Mouse (Mus musculus): ENCODE results near the gene Hoxd8.

Hoxd8 gene

DNA sequence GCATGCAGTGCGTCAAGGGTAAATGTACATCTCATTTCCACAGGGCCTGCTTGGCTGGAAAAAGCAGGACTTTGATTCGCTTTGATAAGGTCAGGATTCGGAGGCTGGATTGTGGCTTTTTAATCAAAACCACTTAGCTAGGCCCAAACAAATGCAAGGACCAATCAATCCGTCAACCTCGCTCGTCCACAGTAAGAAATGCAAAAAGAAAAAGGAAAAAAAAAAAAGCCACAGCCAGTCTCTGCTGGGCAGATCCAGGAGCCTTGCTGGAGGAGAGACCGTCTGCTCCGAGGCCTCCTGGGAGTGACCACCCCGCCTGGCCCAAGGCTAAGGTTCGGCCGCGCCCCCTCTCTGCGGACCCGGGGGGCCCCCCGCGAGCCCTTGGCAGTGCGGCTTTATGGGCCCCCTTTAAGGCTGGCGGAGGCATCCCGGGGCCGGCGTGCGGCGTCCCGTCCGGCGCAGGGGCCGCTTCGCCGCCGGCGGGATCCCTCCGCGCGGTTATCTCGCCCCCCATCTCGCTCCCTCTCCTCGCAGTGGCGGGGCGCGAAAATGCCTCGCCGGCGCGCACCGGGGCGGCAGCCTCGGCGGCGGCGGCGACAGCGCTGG, at the start of gene Hoxd8:
TSS of gene Hoxd8 (plus strand) at position 223 of the 606 bp plus-strand sequence.
- no peak for DNase-seq

DNA sequence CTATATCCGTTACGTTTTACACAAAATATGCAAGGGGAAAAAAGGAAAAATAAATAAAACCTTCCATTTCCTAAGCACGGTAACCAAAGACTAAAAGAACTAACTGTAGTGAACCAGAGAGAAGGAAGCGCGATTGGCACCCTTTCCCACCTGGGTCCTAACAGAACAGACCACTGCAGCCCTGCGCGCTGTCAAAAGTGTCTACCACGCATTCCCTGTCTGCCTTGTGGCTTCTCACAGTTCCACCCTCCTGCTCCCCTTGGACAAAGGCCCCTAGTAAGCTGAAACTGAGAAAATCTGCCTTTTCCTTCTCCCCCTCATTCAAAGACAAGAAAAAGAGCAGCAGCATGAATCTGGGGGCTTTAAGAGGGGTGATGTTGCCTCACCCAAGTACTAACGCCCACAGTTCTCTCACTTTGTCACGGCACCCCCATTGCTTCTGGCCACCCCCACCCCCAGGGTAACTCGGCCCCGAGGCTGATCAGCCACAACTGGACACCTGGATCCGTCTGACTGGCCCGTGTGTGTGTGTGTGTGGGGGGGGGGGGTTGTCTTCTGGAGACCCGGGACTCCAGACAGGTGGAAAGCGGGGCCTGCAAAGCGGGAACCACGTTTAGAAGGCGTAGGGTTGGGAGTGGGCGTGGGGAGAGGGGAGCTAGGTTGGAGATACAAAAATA, 49.5 kb upstream of the Hoxd8 start:
- DNase-seq: peak; percentile 5 to 8

DNA sequence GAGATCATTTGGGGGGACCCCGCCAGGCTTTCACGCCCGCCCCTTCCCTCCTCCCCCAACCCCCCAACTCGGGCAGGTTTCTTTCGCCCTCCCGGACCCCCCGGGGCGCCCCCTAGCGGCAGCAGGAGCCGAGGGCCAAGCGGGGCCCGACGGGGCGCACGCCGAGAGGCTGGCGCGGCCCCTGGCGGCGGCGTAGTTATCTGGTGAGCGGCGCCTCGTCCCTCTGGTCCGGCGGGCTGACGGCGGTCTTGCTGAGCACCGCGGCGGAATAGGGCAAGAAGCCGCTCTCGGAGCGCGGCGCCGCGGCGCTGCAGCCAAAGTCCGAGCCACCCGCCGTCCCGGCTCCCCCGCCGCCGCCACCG, 49.0 kb upstream of the Hoxd8 start:
- peak; percentile 28 to 48 for DNase-seq

DNA sequence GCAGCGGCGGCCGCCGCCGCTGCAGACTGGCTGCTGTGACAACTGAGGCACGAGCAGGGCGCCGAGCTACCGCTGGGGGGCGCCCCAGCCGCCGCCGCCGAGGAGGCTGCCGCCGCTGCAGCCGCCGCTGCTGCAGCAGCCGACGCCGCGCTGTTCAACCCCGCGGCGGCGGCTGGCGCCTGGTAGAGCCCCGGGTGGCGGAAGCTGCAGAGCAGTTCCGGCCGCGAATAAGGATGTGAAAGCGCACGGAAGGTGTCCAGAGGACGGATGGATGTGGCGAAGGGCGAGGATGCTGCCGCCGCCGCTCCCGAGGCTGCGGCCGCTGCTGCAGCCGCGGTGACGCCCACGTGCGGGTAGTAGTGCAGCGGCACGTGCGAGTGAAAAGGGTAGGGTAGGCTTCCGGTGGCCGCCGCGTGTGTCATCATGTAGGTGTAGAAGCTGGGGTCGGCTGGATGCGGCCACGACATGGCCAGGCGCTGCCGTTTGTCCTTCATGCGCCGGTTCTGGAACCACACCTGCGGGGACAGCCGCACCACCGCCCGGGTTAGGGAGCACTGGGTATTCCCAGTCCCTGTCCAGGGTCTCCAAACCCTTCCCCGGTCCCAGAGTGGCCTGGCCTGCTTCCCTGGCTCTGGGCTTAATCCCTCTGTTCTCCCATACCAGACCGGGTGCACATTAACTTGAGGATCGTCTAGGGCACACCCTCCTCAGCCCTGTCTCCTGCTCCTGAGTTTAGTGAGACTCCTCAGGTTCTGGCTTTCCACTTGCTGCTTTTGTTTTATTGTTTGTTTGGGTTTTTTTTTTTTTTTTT, 48.4 kb upstream of the Hoxd8 start:
- DNase-seq: peak; percentile 19 to 41

DNA sequence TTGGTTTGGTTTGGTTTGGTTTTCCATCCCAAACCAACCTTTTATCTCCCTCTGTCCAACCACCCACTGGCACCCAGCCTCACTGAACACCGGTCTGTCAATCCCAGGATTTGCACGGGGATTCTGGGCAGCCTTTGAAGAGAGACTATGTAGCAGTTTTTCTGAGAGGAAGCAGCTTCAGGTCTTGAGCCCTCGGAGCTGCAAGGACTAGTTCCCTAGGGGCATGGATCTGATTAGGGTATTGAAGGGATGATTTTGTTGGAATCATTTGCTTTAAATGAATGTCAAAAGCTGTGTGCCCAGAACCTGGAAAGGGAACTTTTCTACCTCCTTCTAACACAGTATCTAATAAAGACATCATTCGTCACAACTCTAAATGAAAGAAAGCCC, 47.8 kb upstream of the Hoxd8 start:
- DNase-seq: peak in 1 of 2 experiments; percentile 31

DNA sequence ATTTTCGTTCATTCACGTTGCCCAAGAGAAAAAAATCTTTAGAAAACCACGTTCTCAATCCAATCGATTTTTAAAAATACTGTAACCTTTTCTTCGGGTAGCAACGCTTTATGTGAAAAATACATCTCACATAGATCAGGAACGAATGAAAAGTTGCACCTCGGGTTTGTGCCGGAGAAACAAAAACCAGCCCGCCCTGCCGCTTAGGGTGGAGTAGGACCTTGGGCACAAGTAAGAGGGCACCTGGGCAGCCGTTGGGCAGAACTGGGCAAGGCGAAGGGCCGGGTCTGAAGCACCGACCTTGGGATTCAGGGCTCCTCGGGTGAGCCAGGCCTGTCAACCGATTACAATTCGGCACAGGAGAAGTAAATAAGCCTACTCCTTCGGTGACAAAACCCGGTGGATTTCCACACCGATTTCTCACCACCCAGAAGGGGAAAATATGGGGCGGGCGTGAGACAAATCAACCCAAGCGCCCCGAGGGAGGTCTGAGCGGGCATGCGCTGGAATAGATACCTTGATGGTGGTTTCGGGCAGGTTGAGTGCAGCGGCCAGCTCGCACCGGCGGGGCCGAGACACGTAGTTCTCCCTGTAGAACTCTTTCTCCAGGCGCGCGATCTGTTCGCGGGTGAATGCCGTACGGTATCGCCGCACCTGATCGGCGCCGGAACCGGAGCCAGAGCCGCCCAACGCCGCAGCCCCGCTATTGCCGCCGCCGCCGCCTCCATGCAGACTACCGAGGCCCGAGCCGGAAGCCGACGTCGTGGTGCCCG, 47.0 kb upstream of the Hoxd8 start:
- peak; percentile 35 to 54 for DNase-seq

DNA sequence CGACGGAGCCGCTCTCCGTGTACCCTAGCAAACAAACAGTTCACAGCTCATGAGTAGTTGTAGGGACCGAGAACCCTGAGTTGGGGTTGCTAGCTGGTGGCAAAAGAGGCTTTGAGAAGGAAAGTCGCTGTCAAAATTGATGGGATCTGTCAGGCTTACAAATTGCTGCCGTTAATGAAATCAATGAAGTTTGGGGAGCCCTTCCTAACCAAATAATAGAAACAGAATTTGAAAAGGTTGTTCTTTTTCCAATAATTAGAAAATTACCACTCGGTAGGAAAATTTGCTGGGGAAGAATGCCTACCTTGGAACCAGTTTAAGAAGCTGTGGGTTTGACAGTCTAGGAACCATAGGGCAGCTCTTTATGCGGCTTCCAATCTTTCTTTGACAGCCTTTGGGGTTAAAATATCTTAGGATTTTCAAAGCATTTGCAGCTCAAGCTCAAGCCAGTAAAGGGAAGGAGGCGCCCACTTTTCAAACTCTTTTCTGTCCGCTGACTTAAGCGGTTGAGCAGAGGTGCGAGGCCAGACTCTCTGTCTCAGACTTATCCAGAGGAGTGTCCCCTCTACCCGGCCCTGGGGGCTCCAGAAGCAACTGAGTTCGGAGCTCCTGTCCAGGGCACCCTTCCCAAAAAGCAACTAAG, 46.3 kb upstream of the Hoxd8 start:
- peak; percentile 16 to 35 for DNase-seq

DNA sequence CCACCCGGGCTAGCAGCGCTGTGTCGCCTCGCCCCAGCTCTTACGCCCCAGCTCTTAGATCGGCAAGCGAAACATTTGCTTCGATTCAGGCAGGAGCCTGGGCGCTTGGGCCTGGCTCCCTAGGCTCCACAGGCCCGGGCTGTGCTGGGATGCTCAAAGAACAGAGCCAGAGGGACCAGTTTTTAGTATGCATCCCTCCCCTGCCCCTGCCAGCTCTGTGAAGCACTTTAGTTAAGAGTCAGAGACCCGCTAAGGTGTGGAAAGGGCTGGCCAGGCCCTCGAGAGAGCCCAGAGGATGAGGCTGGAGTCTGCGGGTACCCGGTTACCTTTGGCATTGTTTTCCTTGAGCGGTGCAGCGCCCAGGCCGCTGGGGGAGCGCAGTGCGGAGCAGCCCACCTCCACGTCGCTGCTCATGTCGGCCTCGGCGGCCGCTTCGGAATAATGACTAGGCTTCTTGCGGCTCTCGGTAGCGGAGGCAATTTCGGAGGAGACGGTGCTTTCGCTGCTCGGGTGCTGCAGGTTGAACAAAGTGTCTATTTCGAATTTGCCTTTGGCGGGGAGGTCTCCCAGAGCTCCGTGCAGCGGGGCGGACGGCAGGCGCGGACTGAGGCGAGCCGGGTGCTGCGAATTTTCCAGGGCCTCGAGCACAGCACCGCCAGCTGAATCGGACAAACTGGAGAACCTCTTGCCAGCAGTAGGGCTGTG, 45.6 kb upstream of the Hoxd8 start:
- peak; percentile 25 to 48 for DNase-seq

DNA sequence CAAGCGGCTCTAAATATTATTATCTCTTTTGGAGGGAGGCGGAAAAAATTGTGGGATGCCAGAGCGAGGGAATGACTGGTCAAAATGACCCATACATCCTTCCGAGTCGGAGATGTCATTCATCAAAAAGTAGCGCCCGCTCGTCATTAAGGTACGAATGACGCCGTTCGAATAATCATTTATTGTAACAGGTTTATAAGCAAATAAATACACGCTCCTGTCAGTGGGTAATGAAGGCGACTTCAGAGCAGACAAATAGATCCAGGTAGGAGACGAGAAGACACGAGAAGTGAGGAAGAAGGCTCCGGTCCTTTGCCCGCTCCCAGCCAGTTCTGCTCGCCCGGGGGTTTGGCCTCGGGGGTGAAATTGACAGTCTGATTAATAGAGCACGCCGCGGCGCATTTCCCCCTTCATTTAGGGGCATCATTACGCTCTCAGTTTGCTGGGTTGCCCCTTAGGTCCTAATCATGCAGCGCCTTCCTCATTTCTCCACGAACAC, 44.9 kb upstream of the Hoxd8 start, which contains the start of gene Evx2:
TSS of gene Evx2 (minus strand) at position 51 of the 499 bp plus-strand sequence.
- peak; percentile 17 to 42 for DNase-seq

DNA sequence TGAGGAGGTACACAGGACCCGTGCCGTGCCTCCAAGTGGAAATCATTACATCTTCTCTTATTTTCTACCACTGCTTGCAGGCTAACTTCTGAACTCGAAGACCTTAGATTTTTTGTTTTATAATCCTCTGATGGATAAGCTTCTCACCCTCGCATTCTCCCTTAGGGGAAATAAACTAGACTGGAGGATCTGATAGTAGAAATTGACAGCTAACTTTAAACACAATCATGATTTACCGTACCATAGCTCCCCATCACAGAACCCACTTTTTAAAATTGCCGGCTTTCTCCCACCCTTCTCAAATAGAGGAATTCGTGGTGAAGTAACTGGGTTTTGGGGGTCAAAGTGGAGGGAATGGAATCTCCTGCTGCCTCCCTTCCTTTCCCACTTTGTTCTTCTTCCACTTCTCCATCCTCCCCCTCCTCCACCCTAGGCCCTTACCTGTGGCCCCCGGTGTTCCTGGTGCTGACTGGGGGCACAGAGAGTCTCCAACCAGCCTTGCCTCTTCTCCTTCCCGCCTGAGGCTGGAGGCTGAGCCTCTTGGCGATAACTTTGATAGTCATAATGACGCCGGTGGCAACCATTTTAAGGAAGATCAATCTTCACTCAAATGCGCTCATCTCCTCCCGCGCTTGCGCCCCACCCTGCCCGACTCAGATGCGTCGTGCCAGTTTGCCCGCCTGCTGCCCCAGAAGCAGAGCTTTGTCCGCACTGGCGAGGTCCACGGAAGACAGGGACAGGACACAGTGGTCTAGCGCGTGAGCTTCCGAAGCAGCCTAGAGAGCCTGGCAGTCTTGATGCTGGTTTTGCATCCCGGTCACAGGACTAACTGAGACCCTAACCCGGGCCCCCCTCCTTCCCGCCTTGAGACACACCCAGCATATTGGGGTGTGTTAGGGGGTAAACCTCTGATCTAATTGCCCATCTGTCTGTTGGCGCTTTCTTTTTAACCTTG, 43.7 kb upstream of the Hoxd8 start:
- DNase-seq: peak in 1 of 2 experiments; percentile 19

DNA sequence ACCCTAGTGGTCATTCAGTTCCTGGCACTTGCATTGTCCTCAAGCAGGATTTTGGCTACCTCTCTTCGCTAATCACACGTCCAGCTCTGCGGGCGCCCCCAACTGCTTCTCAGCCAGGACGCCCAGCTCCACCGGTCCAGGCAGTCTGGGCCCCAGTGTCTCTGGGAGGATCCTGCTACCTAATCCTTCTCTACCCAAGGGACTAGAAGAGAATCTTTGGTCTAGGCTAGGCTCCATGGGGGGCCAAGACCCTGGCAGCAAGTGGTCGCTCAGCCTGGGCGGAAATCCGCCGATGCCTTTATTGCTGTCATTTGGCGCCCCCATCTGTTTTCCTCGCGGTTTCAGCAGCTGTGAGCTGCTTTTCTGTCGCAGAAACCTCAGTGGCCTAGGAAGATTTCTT, 42.7 kb upstream of the Hoxd8 start:
- peak; percentile 62 to 70 for DNase-seq

DNA sequence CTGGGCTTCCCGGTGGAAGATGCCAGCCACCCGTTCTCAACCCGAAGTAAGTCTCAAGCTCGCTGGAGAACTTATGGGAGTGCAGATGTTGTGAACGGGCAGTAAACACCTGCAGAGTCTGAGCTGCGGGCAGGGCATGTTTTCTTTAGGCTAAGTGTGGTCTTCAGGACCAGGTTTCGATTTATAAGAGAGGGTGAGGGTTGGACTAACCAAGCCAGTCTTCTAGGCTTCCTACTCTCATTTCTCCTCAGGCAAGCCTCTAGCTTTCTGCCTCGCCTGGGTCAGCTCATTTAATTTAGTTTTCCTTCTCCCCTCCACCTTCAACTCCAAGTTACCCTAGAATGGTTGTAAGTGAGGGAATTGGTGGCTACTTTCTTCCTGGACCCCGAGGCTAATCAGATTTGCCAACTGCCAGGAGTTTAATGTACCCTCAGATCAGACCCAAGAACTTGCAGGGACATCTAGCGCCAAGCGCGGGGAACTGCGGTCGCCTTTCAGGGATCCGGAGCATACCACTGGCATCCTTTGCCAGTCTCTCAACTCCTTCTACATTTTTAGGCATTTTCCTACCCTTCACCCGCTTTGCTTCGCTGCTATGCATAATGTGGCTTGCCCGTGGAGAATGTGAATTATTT, 41.0 kb upstream of the Hoxd8 start:
- DNase-seq: peak; percentile 81 to 82

DNA sequence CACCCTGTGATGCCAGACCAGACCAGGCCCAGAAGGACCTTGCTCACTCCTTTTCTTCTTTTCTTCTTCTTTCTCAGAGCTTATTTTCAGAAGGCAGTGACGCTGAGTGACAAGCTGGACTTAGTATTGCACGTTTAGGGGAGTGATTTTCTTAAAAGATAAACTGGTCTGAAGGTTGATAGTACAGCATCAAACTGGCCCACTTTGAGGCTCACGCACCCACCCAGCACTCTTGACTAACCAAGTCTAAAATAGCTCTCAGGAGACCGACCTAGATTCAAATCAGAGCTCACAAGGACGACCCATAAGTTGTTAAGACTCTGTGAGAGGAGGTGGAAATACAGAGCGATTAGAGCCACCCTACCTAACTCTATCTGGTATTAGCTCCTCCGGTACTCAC, 38.0 kb upstream of the Hoxd8 start:
- no peak for DNase-seq

DNA sequence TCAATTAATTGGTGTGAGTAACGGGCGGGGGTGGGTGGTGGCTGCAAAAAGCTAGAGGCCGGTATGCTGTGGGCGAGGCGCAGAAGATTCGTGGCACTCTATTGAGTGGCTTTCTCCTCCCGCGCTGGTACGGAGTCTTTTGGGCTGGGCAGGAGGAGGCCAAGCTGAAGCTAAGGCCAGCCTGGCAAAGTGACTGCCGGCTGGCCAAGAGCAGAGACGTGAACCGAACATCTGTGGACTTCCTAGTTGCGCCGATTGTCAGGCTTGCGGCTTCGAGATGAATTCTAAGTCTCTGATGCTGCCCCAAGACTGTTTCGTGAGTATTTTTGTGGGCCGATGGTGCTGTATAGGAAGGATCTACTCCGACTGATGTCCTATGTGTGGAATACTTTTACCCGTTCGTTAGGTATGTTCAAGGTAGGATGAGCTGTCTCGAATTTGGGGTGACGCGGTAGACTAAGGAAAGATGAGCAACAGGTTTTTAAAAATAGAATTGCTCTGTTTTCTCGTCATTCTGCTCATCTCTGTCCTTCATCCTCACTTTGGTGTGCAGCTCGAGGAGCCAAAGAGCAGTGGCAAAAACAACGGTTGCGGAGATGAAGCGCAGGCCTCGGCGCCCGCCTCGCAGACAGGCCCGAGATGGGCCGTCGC, 37.1 kb upstream of the Hoxd8 start:
- no peak for DNase-seq

DNA sequence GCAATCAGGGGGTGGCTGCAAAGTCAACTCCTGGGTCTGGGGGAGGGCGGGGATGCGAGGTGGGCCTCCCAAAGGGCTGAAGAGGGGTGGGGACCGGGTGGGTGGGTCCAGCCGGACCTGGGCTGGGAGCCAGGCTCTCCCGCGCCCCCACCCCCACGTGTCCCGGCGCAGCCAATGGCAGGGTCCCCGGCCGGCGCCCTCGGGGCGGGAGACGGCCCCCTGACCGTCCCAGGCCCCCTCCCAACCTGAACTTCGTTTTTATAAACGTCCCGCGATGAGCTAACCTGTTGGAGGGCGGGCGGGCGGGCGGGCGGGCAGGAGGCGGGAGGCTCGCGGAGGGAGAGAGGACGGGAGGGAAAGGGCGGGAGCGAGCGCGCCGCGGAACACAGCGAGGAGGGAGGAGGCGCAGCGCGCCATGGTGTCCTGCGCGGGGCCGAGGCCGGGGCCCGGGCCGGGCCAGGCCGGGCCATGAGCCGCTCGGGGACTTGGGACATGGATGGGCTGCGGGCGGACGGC, 36.5 kb upstream of the Hoxd8 start, which contains the start of gene Hoxd13:
TSS of gene Hoxd13 (plus strand) at position 469 of the 516 bp plus-strand sequence.
- no peak for DNase-seq

DNA sequence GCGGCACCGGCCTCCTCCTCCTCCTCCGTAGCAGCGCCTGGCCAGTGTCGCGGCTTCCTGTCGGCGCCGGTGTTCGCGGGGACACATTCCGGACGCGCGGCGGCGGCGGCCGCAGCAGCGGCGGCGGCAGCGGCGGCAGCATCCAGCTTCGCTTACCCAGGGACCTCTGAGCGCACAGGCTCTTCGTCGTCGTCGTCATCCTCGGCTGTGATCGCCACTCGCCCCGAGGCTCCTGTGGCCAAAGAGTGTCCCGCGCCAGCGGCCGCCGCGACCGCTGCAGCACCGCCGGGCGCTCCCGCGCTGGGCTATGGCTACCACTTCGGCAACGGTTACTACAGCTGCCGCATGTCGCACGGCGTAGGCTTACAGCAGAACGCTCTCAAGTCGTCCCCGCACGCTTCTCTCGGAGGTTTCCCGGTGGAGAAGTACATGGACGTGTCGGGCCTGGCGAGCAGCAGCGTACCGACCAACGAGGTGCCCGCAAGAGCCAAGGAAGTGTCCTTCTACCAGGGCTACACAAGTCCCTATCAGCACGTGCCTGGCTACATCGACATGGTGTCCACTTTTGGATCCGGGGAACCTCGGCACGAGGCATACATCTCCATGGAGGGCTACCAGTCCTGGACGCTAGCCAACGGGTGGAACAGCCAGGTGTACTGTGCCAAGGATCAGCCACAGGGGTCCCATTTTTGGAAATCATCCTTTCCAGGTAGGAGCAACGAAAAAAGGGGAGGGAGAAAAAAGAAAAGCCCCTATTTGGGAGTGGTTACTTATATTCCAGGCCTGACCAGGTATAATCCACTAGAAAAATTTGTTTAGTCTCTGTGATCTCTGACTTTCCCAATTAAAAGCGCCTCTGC, 35.8 kb upstream of the Hoxd8 start:
- no peak for DNase-seq

DNA sequence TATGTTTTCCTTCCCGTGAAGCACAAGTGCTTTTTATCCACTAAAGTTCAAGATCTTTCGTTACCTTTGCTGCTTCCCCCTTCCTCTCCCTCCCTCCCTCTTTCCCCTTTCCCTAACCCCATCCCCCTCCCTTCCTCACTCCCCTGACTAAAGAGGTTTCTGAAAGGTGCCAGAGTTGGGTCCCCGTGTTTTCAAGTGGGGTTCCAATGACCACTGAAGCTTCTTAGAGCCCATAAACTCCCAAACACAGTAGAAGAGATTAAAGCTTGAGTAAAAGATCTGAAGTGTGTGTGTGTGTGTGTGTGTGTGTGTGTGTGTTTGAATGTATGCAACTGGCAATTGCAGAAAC, 35.2 kb upstream of the Hoxd8 start:
- DNase-seq: no peak

DNA sequence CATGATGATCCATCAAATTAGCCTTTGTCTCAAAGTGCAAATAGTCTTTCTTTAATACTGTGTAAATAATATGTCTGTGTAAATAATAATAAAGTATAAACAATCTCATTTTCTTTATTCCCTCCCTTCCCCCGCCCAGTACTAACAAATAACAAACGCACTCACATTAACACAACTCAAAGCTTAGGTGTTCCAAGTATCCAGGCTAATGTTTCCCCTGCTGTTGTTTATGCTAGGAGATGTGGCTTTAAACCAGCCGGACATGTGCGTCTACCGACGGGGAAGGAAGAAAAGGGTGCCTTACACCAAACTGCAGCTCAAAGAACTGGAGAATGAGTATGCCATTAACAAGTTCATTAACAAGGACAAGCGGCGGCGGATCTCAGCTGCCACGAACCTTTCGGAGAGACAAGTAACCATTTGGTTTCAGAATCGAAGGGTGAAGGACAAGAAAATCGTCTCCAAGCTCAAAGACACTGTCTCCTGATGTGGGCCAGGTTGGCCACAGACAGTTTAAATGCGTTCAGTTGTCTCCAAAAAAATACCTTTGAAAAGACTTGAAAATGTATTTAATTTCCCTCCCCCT, 34.7 kb upstream of the Hoxd8 start:
- DNase-seq: no peak
